ENCODE assay signal across 35 mouse cellular contexts in the genomic region with DNA sequence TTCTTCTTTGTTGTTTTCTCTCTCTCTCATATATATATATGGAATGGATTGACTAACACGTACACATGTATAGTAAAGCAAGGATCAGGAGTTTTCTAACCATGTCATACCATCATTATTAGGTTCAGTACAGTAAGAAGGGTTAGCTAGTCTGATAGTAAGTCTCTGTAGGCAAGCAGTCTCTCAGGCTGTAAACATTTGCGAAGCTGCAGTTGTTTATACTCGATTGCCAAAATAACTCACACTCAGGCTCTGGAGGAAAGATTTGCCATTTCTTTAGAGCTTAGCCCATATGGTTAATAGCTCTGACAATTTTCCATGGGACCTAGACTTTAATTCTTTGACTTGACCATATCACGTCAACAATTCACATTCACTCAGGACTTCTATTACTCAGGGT.
"Had no signal": no experiment of that assay in that cellular context is flagged by ENCODE, and none has a peak within 500 bp of the region (broad histone marks: within the 10 kb centered on the region; RNA-seq: fewer than 3 reads in every experiment).

No protein-coding gene starts in this region.

- H3K9me3 ChIP-seq: heart, embryonic 10.5 days; heart, embryonic 13.5 days; heart, embryonic 15.5 days; hindbrain, embryonic 10.5 days; hindbrain, embryonic 12.5 days; hindbrain, embryonic 13.5 days; hindbrain, embryonic 15.5 days; intestine, embryonic 15.5 days; kidney, embryonic 15.5 days had no signal

- H3K4me1 ChIP-seq: heart, embryonic 10.5 days; heart, embryonic 12.5 days; heart, embryonic 13.5 days; heart, embryonic 15.5 days; hindbrain, embryonic 10.5 days; hindbrain, embryonic 12.5 days; hindbrain, embryonic 13.5 days; hindbrain, embryonic 15.5 days; intestine, embryonic 15.5 days; kidney, embryonic 15.5 days had no signal

- H3K27ac ChIP-seq: heart, adult 2 months; heart, embryonic 10.5 days; heart, embryonic 13.5 days; heart, embryonic 15.5 days; hindbrain, embryonic 10.5 days; hindbrain, embryonic 12.5 days; hindbrain, embryonic 13.5 days; hindbrain, embryonic 14.5 days; hindbrain, embryonic 15.5 days; hindbrain, postnatal 0 days; intestine, embryonic 15.5 days; kidney, embryonic 15.5 days; kidney, postnatal 0 days; layer of hippocampus, adult 2 months had no signal

- H3K27me3 ChIP-seq: heart, embryonic 12.5 days; heart, embryonic 13.5 days; heart, embryonic 15.5 days; hindbrain, embryonic 12.5 days; hindbrain, embryonic 13.5 days; hindbrain, embryonic 15.5 days; intestine, embryonic 15.5 days; kidney, embryonic 15.5 days had no signal

- H3K4me3 ChIP-seq: heart, adult 2 months; heart, embryonic 10.5 days; heart, embryonic 12.5 days; heart, embryonic 13.5 days; heart, embryonic 15.5 days; hindbrain, embryonic 10.5 days; hindbrain, embryonic 12.5 days; hindbrain, embryonic 13.5 days; hindbrain, embryonic 15.5 days; intestine, embryonic 15.5 days; kidney, embryonic 15.5 days; layer of hippocampus, adult 2 months had no signal

- H3K4me2 ChIP-seq: heart, embryonic 11.5 days; heart, embryonic 12.5 days; heart, embryonic 13.5 days; heart, embryonic 15.5 days; hindbrain, embryonic 12.5 days; hindbrain, embryonic 13.5 days; hindbrain, embryonic 14.5 days; hindbrain, embryonic 15.5 days; intestine, embryonic 15.5 days; kidney, embryonic 15.5 days had no signal

- DNase-seq: heart, adult 2 months; heart, postnatal 10 days; heart, postnatal 14 days; heart, postnatal 36 days; heart, postnatal 4 days; kidney, adult 11 months; kidney, adult 18-20 months; kidney, adult 2 months; kidney, adult 8-10 months; kidney, adult 9 months; kidney, postnatal 10 days; kidney, postnatal 14 days; kidney, postnatal 25 days; kidney, postnatal 36 days; kidney, postnatal 4 days; layer of hippocampus, adult 9-11 months had no signal

- ATAC-seq: hindbrain, embryonic 16.5 days; hindbrain, postnatal 0 days; inflammation-experienced regulatory T-cells, adult 6 months; intestine, embryonic 15.5 days; intestine, embryonic 16.5 days; intestine, postnatal 0 days had no signal

- H3K9ac ChIP-seq: heart, embryonic 12.5 days; heart, embryonic 13.5 days; heart, embryonic 15.5 days; hindbrain, embryonic 12.5 days; hindbrain, embryonic 13.5 days; hindbrain, embryonic 14.5 days; hindbrain, embryonic 15.5 days; intestine, embryonic 15.5 days; kidney, embryonic 15.5 days had no signal

- H3K36me3 ChIP-seq: heart, embryonic 10.5 days; heart, embryonic 12.5 days; heart, embryonic 13.5 days; heart, embryonic 15.5 days; hindbrain, embryonic 10.5 days; hindbrain, embryonic 12.5 days; hindbrain, embryonic 13.5 days; hindbrain, embryonic 15.5 days; intestine, embryonic 15.5 days; kidney, embryonic 15.5 days had no signal
